Mouse (Mus musculus) gastrocnemius, adult 2 months (tissue): ENCODE results near the gene Tmem30b. TPM values are rescaled to one million over a fixed set of nuclear protein-coding genes. Genes with fewer than 3 reads are reported as not detected.
A peak's percentile ranks its signal among the peaks of the same experiment; 100 is the strongest.

Experiments
- DNase-seq: peaks from one replicate; pipeline ENCODE4 v3.0.0; 2022
- H3K27ac ChIP-seq: fragments of 200-600 bp; 2 replicates; pipeline ENCODE4 v1.8.1; 2022; ENCODE audit warnings: mild to moderate bottlenecking
- H3K4me3 ChIP-seq: fragments of 200-600 bp; 2 replicates; pipeline ENCODE4 v1.8.1; 2022; ENCODE audit warnings: mild to moderate bottlenecking, moderate library complexity
- CTCF ChIP-seq: fragments of 200-600 bp; IDR thresholded peaks from 2 replicates; pipeline ENCODE4 v1.8.1; 2022; ENCODE audit warnings: antibody characterized with exemption, mild to moderate bottlenecking, moderate library complexity
- intact Hi-C: fragments of 180-260 bp; cut with DNase I; formaldehyde crosslinking; loops from one replicate; pipeline ENCODE4 v1.15.1; 2025
- long read RNA-seq, 2 experiments: library from polyadenylated mRNA; stranded (forward); transcript quantifications; one replicate each; pipeline ENCODE4 v2.0.0; 2021
- total RNA-seq, 2 experiments: library from RNA; stranded (reverse); gene quantifications; 2 replicates each; pipeline ENCODE4 v1.2.3; 2021

The Tmem30b gene
- total RNA-seq: under 1 TPM; 0.26 to 0.50 TPM
- long read RNA-seq, experiment 1, partial matches to known transcripts: 0 of 1 reads
- long read RNA-seq, experiment 1, other reads (novel, unspliced or antisense): 0 of 1 reads
- long read RNA-seq, experiment 2: 0 reads

GRCm38 (mm10) chr12:73546086-73546711 lies at the start of gene Tmem30b:
Tmem30b (minus strand) TSS chr12:73546392.
- no peak for TF ChIP-seq CTCF
- Histone ChIP-seq H3K27ac (peak within 1 kb of the TSS; percentile 75), H3K4me3 (peak within 1 kb of the TSS; percentile 81)
- intact Hi-C loops: loop anchor here (5.0 kb wide), 1 partner anchor 366 kb away; no protein-coding TSS in a partner anchor
- DNase-seq: peak; percentile 32

DNA sequence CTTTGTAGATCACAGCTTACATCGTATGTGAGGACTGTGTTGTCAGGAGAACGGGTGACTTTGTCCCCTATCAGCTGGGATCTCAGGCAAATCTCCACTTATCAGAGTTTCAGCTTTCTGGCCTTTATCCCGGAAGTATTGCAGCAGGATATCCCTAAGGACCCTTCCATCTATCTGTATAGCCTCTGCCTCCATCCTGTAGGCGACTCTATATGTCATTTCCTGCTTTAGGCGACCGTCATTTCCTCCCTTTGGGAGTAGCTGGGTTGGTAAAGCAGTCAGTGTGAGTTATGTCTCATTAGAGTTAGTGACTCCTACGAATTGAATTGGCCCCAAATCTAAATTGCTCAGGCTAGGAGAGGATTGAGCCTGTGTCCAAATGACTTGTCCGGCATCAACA lies 49.0 kb upstream of the Tmem30b start:
- TF ChIP-seq CTCF: no peak
- no peak overlapping the region for H3K4me3 ChIP-seq
- intact Hi-C loops: no loop called here
- peak overlapping the region; percentile 24; the same call in 1 of the 2 replicates for H3K27ac ChIP-seq
- DNase-seq: no peak

GRCm38 (mm10) chr12:73594177-73594745 lies 48.1 kb upstream of the Tmem30b start:
- DNase-seq: no peak
- Histone ChIP-seq H3K27ac (peak overlapping the region; percentile 81; the same call in 1 of the 2 replicates), H3K4me3 (no peak overlapping the region)
- no peak for TF ChIP-seq CTCF
- intact Hi-C loops: loop anchor here (5.0 kb wide), 2 partner anchors 78 to 93 kb away; no protein-coding TSS in a partner anchor

DNA sequence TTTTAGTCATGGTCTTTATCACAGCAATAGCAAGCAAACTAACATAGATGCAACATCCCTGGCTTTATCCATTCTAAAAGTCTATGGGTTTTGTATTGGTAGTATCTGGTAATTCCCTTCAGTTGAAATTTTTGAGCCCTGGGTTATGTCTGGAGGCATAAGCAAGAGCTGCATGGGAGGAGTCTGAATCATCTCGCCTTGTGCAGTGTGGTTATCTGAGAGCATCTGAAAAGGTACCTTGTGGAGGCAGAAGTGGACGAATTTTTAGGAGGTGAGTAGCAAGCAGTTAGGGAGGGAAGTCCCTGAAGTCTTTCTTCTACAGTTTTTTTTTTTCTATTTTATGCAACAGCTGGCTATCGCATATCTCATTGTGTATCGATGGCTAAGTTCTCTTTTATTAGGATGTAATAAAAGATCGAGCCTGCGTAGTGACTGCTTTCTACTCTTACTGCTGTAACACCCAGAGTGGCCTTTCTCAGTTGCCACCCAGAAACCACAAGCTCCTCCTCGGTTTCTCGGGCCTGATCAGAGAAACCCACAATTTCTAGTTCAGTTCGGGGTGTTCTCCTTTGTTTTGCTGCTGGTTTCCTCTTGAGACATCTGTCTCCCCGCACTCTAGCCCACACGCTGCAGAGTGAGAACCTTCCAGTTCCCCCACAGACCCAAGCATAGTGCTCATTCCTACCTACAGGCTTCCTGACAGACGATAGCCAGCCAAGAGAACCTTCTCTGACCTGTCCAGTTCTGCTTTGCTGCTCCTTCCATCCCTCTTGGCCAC lies 47.0 kb upstream of the Tmem30b start:
- intact Hi-C loops: loop anchor here (5.0 kb wide), 2 partner anchors 79 to 94 kb away; no protein-coding TSS in a partner anchor
- H3K27ac ChIP-seq: peak overlapping the region; percentile 81
- H3K4me3 ChIP-seq: peak overlapping the region; percentile 14
- no peak for TF ChIP-seq CTCF
- no peak for DNase-seq

DNA sequence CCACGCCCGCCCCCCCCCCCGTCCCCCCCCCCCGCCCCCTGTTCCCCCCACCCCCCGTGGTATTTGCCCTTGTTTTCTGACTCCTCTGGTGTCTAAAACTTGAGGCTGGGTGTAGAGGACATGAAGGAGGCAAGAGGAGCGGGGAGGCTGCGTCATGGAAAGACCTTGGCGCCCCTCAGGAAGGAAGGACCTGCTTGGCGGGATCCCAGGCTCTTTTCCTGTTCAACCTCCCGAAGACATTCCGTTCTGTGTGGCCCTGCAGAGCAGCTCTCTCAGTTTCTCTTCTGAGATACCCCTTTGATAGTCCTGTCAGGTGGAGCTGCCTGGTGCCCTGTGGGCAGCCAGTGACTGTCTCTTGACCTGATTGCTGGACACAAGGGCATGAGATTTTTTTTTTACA lies 45.4 kb upstream of the Tmem30b start:
- intact Hi-C loops: loop anchor here (5.0 kb wide), 2 partner anchors 81 to 96 kb away; no protein-coding TSS in a partner anchor
- peak overlapping the region; percentile 36 for H3K4me3 ChIP-seq
- peak overlapping the region; percentile 81 for H3K27ac ChIP-seq

GRCm38 (mm10) chr12:73590627-73591276 lies 44.6 kb upstream of the Tmem30b start:
- peak overlapping the region; percentile 7 for H3K4me3 ChIP-seq
- DNase-seq: no peak
- intact Hi-C loops: loop anchor here (5.0 kb wide), 2 partner anchors 82 to 97 kb away; no protein-coding TSS in a partner anchor
- TF ChIP-seq CTCF: no peak
- H3K27ac ChIP-seq: peak overlapping the region; percentile 83

More for the DNA sequence above, 45.4 kb upstream of the Tmem30b start:
- no peak for TF ChIP-seq CTCF
- DNase-seq: peak; percentile 67

GRCm38 (mm10) chr12:73587262-73587661 lies 41.1 kb upstream of the Tmem30b start:
- peak overlapping the region; percentile 63 for H3K27ac ChIP-seq
- intact Hi-C loops: no loop called here
- no peak for TF ChIP-seq CTCF
- peak overlapping the region; percentile 59 for H3K4me3 ChIP-seq
- DNase-seq: no peak

DNA sequence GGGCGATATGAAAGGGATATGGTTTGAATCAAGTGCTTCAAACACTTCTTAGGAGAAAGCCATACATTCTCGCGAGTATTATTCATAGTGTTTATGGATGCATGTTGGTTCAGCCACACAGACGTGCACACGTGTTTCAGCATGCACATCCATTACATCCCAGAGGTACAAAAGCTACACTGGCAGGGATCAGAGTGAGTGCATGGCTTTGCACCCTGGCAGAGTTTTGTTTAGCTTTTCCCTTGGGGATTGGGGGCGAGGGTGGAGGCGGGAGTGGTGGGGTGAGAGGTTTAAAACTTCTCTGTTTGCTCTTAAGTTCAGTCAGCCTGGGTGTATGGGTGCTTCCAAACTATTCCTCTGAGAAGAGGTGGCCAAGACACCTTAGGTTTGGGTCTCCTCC lies 39.7 kb upstream of the Tmem30b start:
- Histone ChIP-seq H3K4me3 (peak overlapping the region; percentile 87), H3K27ac (peak overlapping the region; percentile 91)
- no peak for DNase-seq
- no peak for TF ChIP-seq CTCF
- intact Hi-C loops: no loop called here

DNA sequence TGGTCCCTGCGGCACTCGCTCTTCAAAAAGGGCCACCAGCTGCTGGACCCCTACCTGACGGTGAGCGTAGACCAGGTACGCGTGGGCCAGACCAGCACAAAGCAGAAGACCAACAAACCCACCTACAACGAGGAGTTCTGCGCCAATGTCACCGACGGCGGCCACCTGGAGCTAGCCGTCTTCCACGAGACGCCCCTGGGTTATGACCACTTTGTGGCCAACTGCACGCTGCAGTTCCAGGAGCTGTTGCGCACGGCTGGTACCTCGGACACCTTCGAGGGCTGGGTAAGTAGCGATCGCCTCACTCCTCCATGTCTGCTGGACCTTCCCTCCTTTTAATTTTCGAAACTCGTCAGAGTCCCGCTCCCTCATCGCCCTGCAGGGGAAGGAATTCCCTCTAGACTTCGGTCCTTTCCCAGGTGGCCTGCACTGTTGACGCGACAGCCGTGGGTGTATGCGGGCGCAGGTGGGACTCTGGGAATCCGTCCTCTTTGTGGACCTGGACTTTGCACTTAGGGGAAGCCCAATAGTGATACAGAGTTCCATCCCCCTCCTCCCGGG lies 39.1 kb upstream of the Tmem30b start:
- intact Hi-C loops: no loop called here
- Histone ChIP-seq H3K27ac (peak overlapping the region; percentile 91), H3K4me3 (peak overlapping the region; percentile 87)
- no peak for TF ChIP-seq CTCF
- DNase-seq: no peak

DNA sequence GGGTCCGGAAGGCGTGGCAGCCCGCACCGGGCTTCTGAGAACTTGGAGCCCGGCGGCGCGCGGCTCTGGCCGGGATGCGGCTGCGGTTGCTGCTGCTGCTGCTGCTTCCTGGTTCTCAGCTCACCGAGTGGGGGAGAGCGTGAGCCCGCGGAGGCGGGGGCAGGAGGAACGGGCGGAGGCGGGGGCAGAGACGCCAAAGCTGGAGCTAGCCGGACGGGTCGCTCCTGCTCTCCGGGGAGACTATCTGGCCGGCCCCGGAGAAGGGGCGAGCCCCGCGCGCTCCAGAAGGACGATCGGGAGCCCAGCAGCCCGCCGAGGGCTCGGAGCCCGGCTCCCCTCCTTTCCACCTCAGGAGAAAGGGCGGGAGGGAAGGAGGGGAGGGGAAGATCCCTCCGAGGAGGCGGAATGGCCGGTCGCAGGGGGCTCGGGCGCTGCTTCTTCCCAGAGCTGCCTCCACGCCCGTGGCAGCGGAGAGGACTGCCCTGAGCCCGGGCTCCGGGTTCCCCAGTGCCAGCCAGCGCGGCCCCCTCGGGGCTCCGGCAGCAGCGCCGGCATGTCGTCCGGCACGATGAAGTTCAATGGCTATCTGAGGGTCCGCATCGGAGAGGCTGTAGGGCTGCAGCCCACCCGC lies 38.5 kb upstream of the Tmem30b start, which contains the start of gene Prkch:
Prkch (plus strand) TSS at position 187 of the 631 bp plus-strand sequence.
- TF ChIP-seq CTCF: peak; percentile 53
- H3K4me3 ChIP-seq: peak within 1 kb of the TSS; percentile 87
- peak; percentile 88 for DNase-seq
- H3K27ac ChIP-seq: peak within 1 kb of the TSS; percentile 91
- intact Hi-C loops: no loop called here
